Mouse (Mus musculus) c-Kit-positive CD71-positive TER-119-positive erythroid progenitor cells, embryonic 14.5 days (primary cell): Measurements from ENCODE around the gene Ankrd42.

ENCODE experiments used
- DNase-seq: peaks from one replicate; pipeline ENCODE4 v3.0.0-alpha.2; 2013; ENCODE audit warnings: low spot score

The Ankrd42 gene

GRCm38 (mm10) chr7:92566775-92567174 is 70.2 kb downstream of the Ankrd42 start:
- no peak for DNase-seq

- peak; percentile 84 for DNase-seq
Measured at GRCm38 (mm10) chr7:92560986-92561876, 75.7 kb downstream of the Ankrd42 start, which contains the start of gene Ccdc90b. Gene Ccdc90b, plus strand, starts transcription at chr7:92561149.

GRCm38 (mm10) chr7:92558744-92559143 is 78.2 kb downstream of the Ankrd42 start:
- DNase-seq = peak; percentile 41

GRCm38 (mm10) chr7:92550990-92551392 is 86.0 kb downstream of the Ankrd42 start:
- peak; percentile 48 for DNase-seq

- no peak for DNase-seq
Measured at GRCm38 (mm10) chr7:92550248-92550989, 86.5 kb downstream of the Ankrd42 start.

GRCm38 (mm10) chr7:92546763-92547162 is 90.2 kb downstream of the Ankrd42 start:
- DNase-seq = no peak

- no peak for DNase-seq
Measured at GRCm38 (mm10) chr7:92532351-92533036, 104.4 kb downstream of the Ankrd42 start.
